Mouse (Mus musculus): Measurements from ENCODE around the gene Mast4. TPM values are rescaled to one million over a fixed set of nuclear protein-coding genes. Genes with fewer than 3 reads are reported as not detected.

Mast4 gene
- polyA plus RNA-seq, 1 experiment from 2014 or later = 20.3 TPM

GRCm38 (mm10) chr13:102958273-102959270, 375.7 kb downstream of the Mast4 start:
- peak overlapping the region; percentile 27; the same call in 1 of the 2 replicates for H3K27ac ChIP-seq
- peak overlapping the region; percentile 30 for H3K4me3 ChIP-seq (replicated peaks)
- 47% methylated on average over 19 of the region's 19 CpGs for WGBS
- H3K9ac ChIP-seq = no peak overlapping the region
- no peaks in the 10 kb centered on the region for H3K27me3 ChIP-seq (replicated peaks)
- no peak for ATAC-seq
- peaks cover 2% of the 10 kb centered on the region; the same call in 1 of the 2 replicates for H3K4me1 ChIP-seq (replicated peaks)
- H3K4me2 ChIP-seq (replicated peaks) = peak overlapping the region; percentile 56
- H3K36me3 ChIP-seq = no peaks in the 10 kb centered on the region
- no peaks in the 10 kb centered on the region for H3K9me3 ChIP-seq

- 7% methylated on average over 15 of the region's 15 CpGs for WGBS
- Histone ChIP-seq H3K9me3 (no peaks in the 10 kb centered on the region), H3K27ac (peak overlapping the region; percentile 27; the same call in 1 of the 2 replicates), H3K4me2 (replicated peaks) (peak overlapping the region; percentile 56), H3K9ac (peak overlapping the region; percentile 10; the same call in 1 of the 2 replicates), H3K27me3 (replicated peaks) (no peaks in the 10 kb centered on the region), H3K4me3 (replicated peaks) (peak overlapping the region; percentile 30), H3K4me1 (replicated peaks) (peaks cover 2% of the 10 kb centered on the region; the same call in 1 of the 2 replicates), H3K36me3 (no peaks in the 10 kb centered on the region)
- 0 out of 2 replicates have a peak, but pooled peaks have one; percentile 34 for ATAC-seq
Measured at GRCm38 (mm10) chr13:102957508-102958272, 376.6 kb downstream of the Mast4 start.

DNA sequence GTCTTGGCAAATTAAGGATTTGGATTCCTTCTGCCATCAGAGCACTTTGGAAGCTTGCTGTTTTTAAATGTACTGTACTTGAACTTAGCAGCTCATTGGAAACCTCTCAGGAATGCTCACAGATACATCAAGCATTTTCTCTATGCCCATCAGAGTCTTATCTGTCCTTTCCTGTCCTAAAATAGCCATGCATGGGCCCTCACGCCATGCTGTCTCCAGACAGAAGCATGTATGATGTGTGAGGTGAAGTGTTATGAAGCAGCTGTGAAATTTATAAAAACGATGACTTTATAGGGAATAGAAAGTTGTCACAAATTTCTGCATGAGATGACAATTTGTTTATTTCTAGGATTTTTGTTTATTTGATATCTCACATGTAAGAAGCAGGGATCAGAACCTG, 378.8 kb downstream of the Mast4 start:
- H3K4me1 ChIP-seq (replicated peaks) = peaks cover 2% of the 10 kb centered on the region; the same call in 1 of the 2 replicates
- H3K9ac ChIP-seq = no peak overlapping the region
- H3K36me3 ChIP-seq = no peaks in the 10 kb centered on the region
- H3K27me3 ChIP-seq (replicated peaks) = no peaks in the 10 kb centered on the region
- no peaks in the 10 kb centered on the region for H3K9me3 ChIP-seq
- no peak overlapping the region for H3K4me2 ChIP-seq (replicated peaks)
- H3K27ac ChIP-seq = no peak overlapping the region
- no peak for ATAC-seq
- 70% methylated on average over 2 of the region's 2 CpGs for WGBS
- H3K4me3 ChIP-seq (replicated peaks) = no peak overlapping the region

DNA sequence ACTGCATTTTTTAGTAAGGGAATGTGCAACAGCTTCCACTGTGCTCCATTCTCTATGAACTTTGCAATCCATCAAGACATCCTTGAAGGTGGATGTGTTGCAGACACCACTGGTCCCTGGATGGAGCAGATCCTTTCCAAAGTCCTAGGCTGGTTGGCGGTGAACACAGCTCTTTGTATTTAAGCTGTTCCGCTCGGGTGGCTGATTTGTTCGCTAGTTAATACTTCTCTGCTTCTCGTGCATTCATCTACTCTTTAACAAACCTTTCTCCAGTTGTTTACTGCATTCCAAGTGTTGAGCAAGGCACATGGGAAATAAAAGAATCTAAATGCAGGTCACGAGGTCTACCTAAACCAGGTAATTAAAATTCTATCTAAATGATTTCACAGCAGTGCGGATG, 384.5 kb downstream of the Mast4 start:
- H3K4me3 ChIP-seq (replicated peaks) = no peak overlapping the region
- no peaks in the 10 kb centered on the region for H3K9me3 ChIP-seq
- no peak overlapping the region for H3K27ac ChIP-seq
- H3K36me3 ChIP-seq = no peaks in the 10 kb centered on the region
- no peak overlapping the region for H3K9ac ChIP-seq
- ATAC-seq = no peak
- no peaks in the 10 kb centered on the region for H3K27me3 ChIP-seq (replicated peaks)
- H3K4me2 ChIP-seq (replicated peaks) = no peak overlapping the region
- WGBS = 81% methylated on average over 7 of the region's 7 CpGs
- H3K4me1 ChIP-seq (replicated peaks) = no peaks in the 10 kb centered on the region

GRCm38 (mm10) chr13:102948966-102949365, 385.3 kb downstream of the Mast4 start:
- H3K27ac ChIP-seq = no peak overlapping the region
- ATAC-seq = no peak
- H3K4me1 ChIP-seq (replicated peaks) = no peaks in the 10 kb centered on the region
- H3K36me3 ChIP-seq = no peaks in the 10 kb centered on the region
- H3K9me3 ChIP-seq = no peaks in the 10 kb centered on the region
- no peak overlapping the region for H3K4me2 ChIP-seq (replicated peaks)
- H3K4me3 ChIP-seq (replicated peaks) = no peak overlapping the region
- no peak overlapping the region for H3K9ac ChIP-seq
- WGBS = 84% methylated on average over 3 of the region's 3 CpGs
- H3K27me3 ChIP-seq (replicated peaks) = no peaks in the 10 kb centered on the region

GRCm38 (mm10) chr13:102947546-102947945, 386.8 kb downstream of the Mast4 start:
- Histone ChIP-seq H3K4me1 (replicated peaks) (no peaks in the 10 kb centered on the region), H3K9ac (no peak overlapping the region), H3K9me3 (no peaks in the 10 kb centered on the region), H3K4me3 (replicated peaks) (no peak overlapping the region), H3K4me2 (replicated peaks) (no peak overlapping the region), H3K36me3 (no peaks in the 10 kb centered on the region), H3K27me3 (replicated peaks) (no peaks in the 10 kb centered on the region), H3K27ac (no peak overlapping the region)
- WGBS = 75% methylated on average over 2 of the region's 2 CpGs
- no peak for ATAC-seq

DNA sequence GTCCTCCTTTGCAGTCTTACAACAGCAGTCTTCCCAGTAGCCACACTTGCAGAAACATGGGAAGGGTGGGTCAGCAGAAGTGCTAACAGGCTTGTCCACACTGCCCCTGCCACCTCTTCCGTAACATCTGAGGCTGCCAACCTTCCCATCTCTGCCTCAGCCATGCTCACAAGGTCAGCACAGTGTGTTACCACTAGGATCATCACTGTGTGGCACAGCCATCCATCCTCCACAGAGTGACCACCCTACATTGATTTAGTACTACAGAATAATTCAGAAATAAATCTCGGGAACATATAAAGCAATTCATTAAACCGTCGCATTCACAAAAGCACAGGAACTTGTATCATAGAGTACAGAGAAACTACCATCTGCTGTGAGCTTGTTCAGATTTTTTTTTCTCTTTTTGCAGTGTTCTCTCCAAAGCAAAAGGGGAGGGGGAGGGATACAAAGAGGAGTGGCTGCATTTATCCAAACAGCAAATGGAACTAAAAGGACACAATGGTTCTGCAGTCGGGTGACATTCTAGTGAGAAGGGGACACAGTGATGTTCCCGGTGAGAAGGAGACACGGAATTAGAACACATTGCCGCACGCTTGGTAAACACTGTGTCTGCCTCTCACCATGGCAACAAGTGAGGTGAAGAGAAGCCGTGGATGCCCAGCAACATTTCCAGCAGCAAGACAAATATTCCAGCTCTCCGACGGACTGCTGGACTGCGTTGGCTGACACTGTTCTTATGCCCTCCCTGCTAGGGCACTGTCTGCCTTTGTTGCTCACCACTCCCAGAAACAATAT, 388.1 kb downstream of the Mast4 start:
- Histone ChIP-seq H3K27me3 (replicated peaks) (no peaks in the 10 kb centered on the region), H3K36me3 (no peaks in the 10 kb centered on the region), H3K9me3 (no peaks in the 10 kb centered on the region), H3K4me3 (replicated peaks) (no peak overlapping the region), H3K4me2 (replicated peaks) (no peak overlapping the region), H3K27ac (no peak overlapping the region), H3K4me1 (replicated peaks) (no peaks in the 10 kb centered on the region), H3K9ac (no peak overlapping the region)
- no peak for ATAC-seq
- 72% methylated on average over 13 of the region's 13 CpGs for WGBS

- WGBS = 85% methylated on average over 7 of the region's 7 CpGs
- no peaks in the 10 kb centered on the region for H3K36me3 ChIP-seq
- no peaks in the 10 kb centered on the region for H3K4me1 ChIP-seq (replicated peaks)
- H3K4me3 ChIP-seq (replicated peaks) = no peak overlapping the region
- no peaks in the 10 kb centered on the region for H3K9me3 ChIP-seq
- no peaks in the 10 kb centered on the region for H3K27me3 ChIP-seq (replicated peaks)
- no peak overlapping the region for H3K4me2 ChIP-seq (replicated peaks)
- no peak overlapping the region for H3K27ac ChIP-seq
- H3K9ac ChIP-seq = no peak overlapping the region
- ATAC-seq = peak; percentile 78
Measured at GRCm38 (mm10) chr13:102945450-102945849, 388.8 kb downstream of the Mast4 start.

DNA sequence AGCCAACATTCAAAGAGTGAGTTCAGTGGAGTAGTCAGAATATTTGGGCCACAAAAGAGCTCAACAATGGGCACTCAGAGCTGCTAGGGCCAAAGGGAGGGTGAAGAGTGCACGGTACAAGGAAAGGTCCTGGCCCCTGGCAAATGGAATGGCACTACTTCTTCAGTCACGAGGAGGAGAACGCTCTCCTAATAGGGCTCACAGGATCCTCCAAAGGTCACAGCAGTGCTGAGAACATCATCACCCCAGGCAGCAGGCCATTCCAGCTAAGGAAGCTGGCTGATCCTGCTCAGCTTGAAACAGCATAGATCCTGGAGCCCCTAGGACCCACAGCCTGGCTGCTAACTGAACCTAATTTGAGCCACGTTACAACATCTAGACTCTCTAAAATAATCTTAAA, 389.8 kb downstream of the Mast4 start:
- Histone ChIP-seq H3K27ac (no peak overlapping the region), H3K9ac (no peak overlapping the region), H3K4me1 (replicated peaks) (no peaks in the 10 kb centered on the region), H3K27me3 (replicated peaks) (no peaks in the 10 kb centered on the region), H3K36me3 (no peaks in the 10 kb centered on the region), H3K4me3 (replicated peaks) (no peak overlapping the region), H3K9me3 (no peaks in the 10 kb centered on the region), H3K4me2 (replicated peaks) (no peak overlapping the region)
- ATAC-seq = no peak
- 75% methylated on average over 4 of the region's 4 CpGs for WGBS

GRCm38 (mm10) chr13:102942557-102942956, 391.7 kb downstream of the Mast4 start:
- 84% methylated on average over 2 of the region's 2 CpGs for WGBS
- H3K36me3 ChIP-seq = no peaks in the 10 kb centered on the region

DNA sequence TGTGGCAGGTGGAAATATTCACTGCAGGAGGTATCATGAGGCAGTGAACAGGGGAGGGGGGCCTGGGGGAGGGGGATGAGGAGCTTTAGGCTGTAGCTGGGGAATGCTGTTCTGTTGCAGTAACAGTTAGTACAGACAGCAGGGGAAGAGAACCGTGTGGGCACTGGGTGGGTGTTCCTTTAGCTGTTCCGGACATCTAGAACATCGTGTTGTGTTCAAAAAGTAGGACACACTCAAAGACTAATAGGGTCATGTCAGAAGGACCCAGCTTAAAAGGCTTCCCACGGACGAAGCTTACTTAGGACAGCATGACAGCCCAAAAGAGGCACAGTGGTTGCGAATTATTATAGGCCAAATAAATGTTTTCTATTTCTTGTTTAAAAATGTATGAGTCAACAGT, 393.8 kb downstream of the Mast4 start:
- H3K27ac ChIP-seq = no peak overlapping the region
- H3K4me2 ChIP-seq (replicated peaks) = no peak overlapping the region
- H3K9me3 ChIP-seq = no peaks in the 10 kb centered on the region
- no peak overlapping the region for H3K9ac ChIP-seq
- no peaks in the 10 kb centered on the region for H3K27me3 ChIP-seq (replicated peaks)
- 87% methylated on average over 6 of the region's 6 CpGs for WGBS
- H3K4me1 ChIP-seq (replicated peaks) = no peaks in the 10 kb centered on the region
- no peak overlapping the region for H3K4me3 ChIP-seq (replicated peaks)
- no peaks in the 10 kb centered on the region for H3K36me3 ChIP-seq
- ATAC-seq = no peak

More at GRCm38 (mm10) chr13:102942557-102942956, 391.7 kb downstream of the Mast4 start:
- no peaks in the 10 kb centered on the region for H3K9me3 ChIP-seq
- no peak overlapping the region for H3K4me2 ChIP-seq (replicated peaks)
- no peak overlapping the region for H3K27ac ChIP-seq
- no peak overlapping the region for H3K9ac ChIP-seq
- H3K4me1 ChIP-seq (replicated peaks) = no peaks in the 10 kb centered on the region
- no peak overlapping the region for H3K4me3 ChIP-seq (replicated peaks)
- ATAC-seq = no peak
- no peaks in the 10 kb centered on the region for H3K27me3 ChIP-seq (replicated peaks)
